ENCODE assay signal across 26 mouse cellular contexts in genomic region chr12:109917761-109918160, GRCm38 (mm10).
DNase-seq lines count a peak whose midpoint lies in the region; ATAC-seq and TF ChIP-seq lines count a peak whose summit lies in the region.
"Had no signal": no experiment of that assay in that cellular context is flagged by ENCODE, and none has a peak within 500 bp of the region (broad histone marks: within the 10 kb centered on the region; RNA-seq: fewer than 3 reads in every experiment).

No protein-coding gene starts in this region.

- H3K4me2 ChIP-seq in kidney, postnatal 0 days (ENCODE audit: low read length) = no peak overlapping the region
- H3K4me2 ChIP-seq: embryonic facial prominence, embryonic 13.5 days; embryonic facial prominence, embryonic 15.5 days; forebrain, embryonic 13.5 days; forebrain, embryonic 15.5 days had no signal

- H3K36me3 ChIP-seq in kidney, postnatal 0 days (ENCODE audit: insufficient read depth, low read length) = no peaks in the 10 kb centered on the region
- H3K36me3 ChIP-seq: embryonic facial prominence, embryonic 13.5 days; embryonic facial prominence, embryonic 15.5 days; forebrain, embryonic 15.5 days; G1E had no signal

- ATAC-seq in kidney, postnatal 0 days (replicated peaks; ENCODE audit: low FRiP score, low read depth) = no peak
- ATAC-seq: CD4-positive, CD25-positive, alpha-beta regulatory T cell, adult 4 months; forebrain, embryonic 13.5 days; forebrain, embryonic 15.5 days; forebrain, postnatal 0 days had no signal

- DNase-seq in kidney, postnatal 0 days (ENCODE audit: low spot score) = peak; percentile 2
- DNase-seq in kidney, adult 11 months = no peak
- DNase-seq in 3T3-L1 (ENCODE audit: low read depth, low spot score) = peak; percentile 69
- DNase-seq in NIH3T3 (ENCODE audit: low read depth) = peak; percentile 71
- peak; percentile 30 for DNase-seq in fibroblast of lung, adult 2 months (ENCODE audit: low read depth)
- DNase-seq in cerebellum, adult 11 months = no peak
- no peak for DNase-seq in layer of hippocampus, adult 9-11 months
- DNase-seq in left cerebral cortex, adult 18-20 months (ENCODE audit: low spot score in 2 of 2) = no peak
- DNase-seq: adrenal gland, adult 2 months; adrenal gland, postnatal 10 days; adrenal gland, postnatal 25 days; B cell, adult 2 months; cerebellum, adult 11-12 months; cerebellum, adult 2 months; cerebellum, adult 9-10 months; cerebellum, postnatal 10 days; cerebellum, postnatal 25 days; forebrain, postnatal 0 days had no signal

- 63% methylated on average over 6 of the region's 6 CpGs for WGBS in kidney, postnatal 0 days

- no peaks in the 10 kb centered on the region for H3K9me3 ChIP-seq in kidney, postnatal 0 days (replicated peaks; ENCODE audit: low read length)
- H3K9me3 ChIP-seq: embryonic facial prominence, embryonic 13.5 days; embryonic facial prominence, embryonic 15.5 days; forebrain, embryonic 13.5 days; forebrain, embryonic 15.5 days had no signal

- no peak overlapping the region for H3K4me3 ChIP-seq in kidney, postnatal 0 days (replicated peaks; ENCODE audit: low read depth, low read length)
- H3K4me3 ChIP-seq: embryonic facial prominence, embryonic 13.5 days; embryonic facial prominence, embryonic 15.5 days; erythroblast, embryonic 14.5 days; forebrain, embryonic 13.5 days; forebrain, embryonic 15.5 days had no signal

- no peak overlapping the region for H3K27ac ChIP-seq in kidney, postnatal 0 days
- H3K27ac ChIP-seq: embryonic facial prominence, embryonic 13.5 days; embryonic facial prominence, embryonic 15.5 days; forebrain, embryonic 13.5 days; forebrain, embryonic 15.5 days had no signal

- no peak overlapping the region for H3K9ac ChIP-seq in kidney, postnatal 0 days (ENCODE audit: low read depth, low read length)
- H3K9ac ChIP-seq: embryonic facial prominence, embryonic 13.5 days; embryonic facial prominence, embryonic 15.5 days; forebrain, embryonic 13.5 days; forebrain, embryonic 15.5 days; forebrain, postnatal 0 days had no signal

- H3K27me3 ChIP-seq in kidney, postnatal 0 days (ENCODE audit: insufficient read depth, low read length) = no peaks in the 10 kb centered on the region
- H3K27me3 ChIP-seq: CH12.LX; embryonic facial prominence, embryonic 13.5 days; embryonic facial prominence, embryonic 15.5 days; forebrain, embryonic 13.5 days; forebrain, embryonic 15.5 days had no signal

- no peaks in the 10 kb centered on the region for H3K4me1 ChIP-seq in kidney, postnatal 0 days (replicated peaks; ENCODE audit: insufficient read depth, low read length)
- H3K4me1 ChIP-seq: embryonic facial prominence, embryonic 15.5 days; forebrain, embryonic 15.5 days had no signal

- no peak for TF ChIP-seq CTCF in kidney, postnatal 0 days (IDR thresholded peaks at IDR 0.05; ENCODE audit: low read depth)

Comparison
In these comparisons a context has a peak if more than half of its experiments do, and no peak if none do; other contexts are left out.
1. DNase-seq: peak in kidney, postnatal 0 days (single experiment), 3T3-L1 (single experiment), NIH3T3 (single experiment) and fibroblast of lung, adult 2 months (single experiment); none in kidney, adult 11 months (single experiment), cerebellum, adult 11 months (single experiment), layer of hippocampus, adult 9-11 months (single experiment) and left cerebral cortex, adult 18-20 months (0 of 2).